Mouse (Mus musculus) v-Abl transformed pro-B cells (cell line): ENCODE data around the gene Brap.
"Not testable (repeated sequence)": the region's sequence is repeated elsewhere in the genome, so short reads cannot be mapped to it uniquely, and the experiment has no call there.

ENCODE experiments used
- in situ Hi-C, 2 experiments: fragments of 400-800 bp; cut with MboI; formaldehyde crosslinking; loops; one replicate each; pipeline ENCODE4 v1.15.1; 2025; ENCODE audit not compliant: unreplicated experiment in 2 of 2

Gene Brap

GRCm38 (mm10) chr5:121667067-121667466 is 6.7 kb downstream of the Brap start:
- in situ Hi-C loops = no loop called here

DNA sequence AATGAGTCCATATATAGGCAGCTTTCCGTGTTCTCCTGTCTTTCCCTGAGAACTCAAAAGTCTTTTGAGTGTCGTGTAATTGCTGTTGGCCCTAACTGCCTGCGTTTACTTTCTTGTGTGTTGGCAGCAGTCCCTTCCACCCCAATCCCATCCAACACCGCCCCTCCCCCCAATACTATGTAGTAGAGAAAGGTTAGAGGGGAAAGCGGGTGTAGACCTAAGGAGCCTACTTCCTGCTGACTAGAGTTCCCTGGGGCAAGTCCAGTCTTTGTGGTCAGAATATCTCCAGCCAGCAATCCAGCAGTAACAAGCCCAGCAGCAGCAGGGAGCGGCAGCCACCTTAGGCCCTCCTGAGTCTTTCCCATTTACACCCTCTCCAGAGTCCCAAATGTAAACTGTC is 8.0 kb downstream of the Brap start:
- in situ Hi-C loops = no loop called here

DNA sequence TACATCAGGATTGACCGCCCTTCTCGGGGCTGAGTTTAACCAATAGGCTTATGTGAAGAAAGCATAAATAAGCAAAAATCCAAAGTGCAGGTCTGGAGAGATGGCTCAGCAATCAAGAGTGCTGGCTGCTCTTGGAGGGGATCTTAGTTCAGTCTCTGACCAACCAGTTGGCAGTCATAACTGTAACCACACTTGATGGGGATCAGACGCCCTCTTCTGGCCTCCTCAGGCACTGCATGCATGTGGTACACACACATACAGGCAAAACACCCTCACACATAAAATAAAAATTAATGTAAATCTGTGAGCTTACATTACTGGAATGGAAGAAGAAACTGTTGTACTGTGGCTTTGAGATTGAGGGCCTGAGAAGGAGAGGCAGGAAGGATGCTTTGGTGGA is 10.0 kb downstream of the Brap start:
- in situ Hi-C loops = no loop called here

GRCm38 (mm10) chr5:121682250-121682649 is 21.9 kb downstream of the Brap start:
- in situ Hi-C loops = no loop called here

GRCm38 (mm10) chr5:121685495-121685894 is 25.1 kb downstream of the Brap start:
- in situ Hi-C loops = no loop called here

DNA sequence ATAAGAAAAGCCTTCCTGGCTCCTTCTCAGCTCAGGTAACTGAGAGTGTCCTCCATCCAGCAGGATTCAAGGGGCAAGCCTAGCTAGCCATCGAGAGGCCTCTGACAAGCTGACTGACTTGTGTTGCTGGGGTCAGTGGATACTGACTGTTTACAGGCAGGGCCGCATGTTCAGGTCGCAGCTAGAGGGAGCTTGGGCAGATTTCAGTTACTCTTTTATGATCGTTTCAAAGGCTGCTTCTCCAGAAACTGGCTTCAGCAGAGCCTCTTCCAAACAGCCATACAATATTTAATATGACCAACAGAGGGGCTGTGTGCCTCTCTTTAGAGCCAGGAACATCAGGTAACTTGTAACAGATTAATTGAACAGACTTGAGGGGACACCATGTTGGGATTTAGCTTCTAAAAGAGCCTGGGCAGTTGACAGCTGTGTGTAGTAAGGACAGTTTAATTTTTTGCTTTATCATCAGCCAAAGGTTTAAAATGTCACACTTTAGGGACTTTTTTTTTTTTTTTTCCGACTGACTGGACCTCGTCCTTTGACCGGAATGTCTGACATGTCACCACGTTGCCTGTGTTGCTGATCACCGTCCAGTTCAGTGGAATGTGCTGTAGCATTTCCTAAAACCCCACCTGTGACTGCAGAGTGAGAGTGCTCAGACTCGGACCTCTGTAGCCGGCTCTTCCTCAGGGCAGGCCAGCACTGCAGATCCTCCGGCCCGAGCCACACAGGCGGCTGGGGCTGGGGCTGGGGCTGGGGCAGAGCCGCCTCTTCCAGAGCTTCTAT is 25.9 kb downstream of the Brap start:
- in situ Hi-C loops = no loop called here

GRCm38 (mm10) chr5:121690482-121691211 is 30.3 kb downstream of the Brap start:
- in situ Hi-C loops = no loop called here

DNA sequence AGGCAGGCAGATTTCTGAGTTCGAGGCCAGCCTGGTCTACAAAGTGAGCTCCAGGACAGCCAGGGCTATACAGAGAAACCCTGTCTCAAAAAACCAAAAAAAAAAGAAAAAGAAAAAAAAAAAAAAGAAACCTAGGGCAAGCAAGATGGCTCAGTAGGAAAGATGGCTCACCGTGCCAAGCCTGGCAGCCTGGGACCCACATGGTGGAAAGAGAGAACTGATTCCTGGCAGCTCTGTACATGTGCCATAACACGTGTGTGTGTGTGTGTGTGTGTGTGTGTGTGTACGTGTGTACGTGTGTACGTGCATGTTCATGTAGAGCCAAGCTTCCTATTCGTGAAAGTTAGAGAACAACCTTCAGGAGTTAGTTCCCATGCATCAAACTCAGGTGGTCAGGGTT is 31.1 kb downstream of the Brap start:
- in situ Hi-C loops = not testable (repeated sequence)

DNA sequence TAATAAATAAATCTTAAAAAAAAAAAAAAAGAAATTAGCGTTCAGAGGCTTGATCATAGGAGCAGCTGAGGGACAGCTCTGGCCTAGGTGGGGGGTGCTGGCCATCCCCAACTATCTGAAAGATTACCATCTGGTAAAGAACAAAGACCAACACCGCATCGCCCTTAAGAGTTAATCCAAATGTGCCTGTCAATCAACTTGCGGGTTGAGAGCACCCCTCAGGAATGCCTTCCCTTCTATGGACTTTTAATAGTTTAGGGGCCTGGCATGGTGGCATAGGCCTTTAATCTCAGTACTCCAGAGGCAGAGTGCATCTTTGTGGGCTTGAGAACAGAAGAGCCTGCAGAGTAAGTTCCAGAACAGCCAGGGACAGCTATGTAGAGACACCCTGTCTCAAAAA is 32.5 kb downstream of the Brap start:
- in situ Hi-C loops = no loop called here

GRCm38 (mm10) chr5:121696761-121697160 is 36.4 kb downstream of the Brap start:
- in situ Hi-C loops = no loop called here

DNA sequence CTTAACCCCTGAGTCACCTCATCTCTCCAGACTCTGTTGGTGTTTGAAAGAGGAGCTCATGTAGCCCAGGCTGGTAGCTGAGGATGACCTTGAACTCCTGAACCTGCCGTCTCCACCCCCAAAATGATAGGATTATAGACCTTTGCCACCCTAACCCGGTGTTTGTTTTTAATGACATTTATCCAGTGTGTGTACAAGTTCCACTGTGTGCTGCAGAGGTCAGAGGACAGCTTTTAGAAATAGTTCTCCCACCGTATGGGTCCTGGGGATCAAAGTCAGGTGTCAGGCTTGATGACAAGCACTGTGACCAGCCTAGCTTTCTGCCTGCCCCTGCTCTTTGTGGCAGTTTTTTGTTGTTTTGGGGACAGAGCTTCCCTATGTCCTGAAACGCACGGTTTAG is 39.5 kb downstream of the Brap start:
- in situ Hi-C loops = no loop called here

GRCm38 (mm10) chr5:121700496-121700895 is 40.1 kb downstream of the Brap start:
- in situ Hi-C loops = no loop called here

GRCm38 (mm10) chr5:121701111-121701769 is 40.9 kb downstream of the Brap start:
- in situ Hi-C loops = no loop called here

GRCm38 (mm10) chr5:121703341-121703740 is 43.0 kb downstream of the Brap start:
- in situ Hi-C loops = no loop called here

DNA sequence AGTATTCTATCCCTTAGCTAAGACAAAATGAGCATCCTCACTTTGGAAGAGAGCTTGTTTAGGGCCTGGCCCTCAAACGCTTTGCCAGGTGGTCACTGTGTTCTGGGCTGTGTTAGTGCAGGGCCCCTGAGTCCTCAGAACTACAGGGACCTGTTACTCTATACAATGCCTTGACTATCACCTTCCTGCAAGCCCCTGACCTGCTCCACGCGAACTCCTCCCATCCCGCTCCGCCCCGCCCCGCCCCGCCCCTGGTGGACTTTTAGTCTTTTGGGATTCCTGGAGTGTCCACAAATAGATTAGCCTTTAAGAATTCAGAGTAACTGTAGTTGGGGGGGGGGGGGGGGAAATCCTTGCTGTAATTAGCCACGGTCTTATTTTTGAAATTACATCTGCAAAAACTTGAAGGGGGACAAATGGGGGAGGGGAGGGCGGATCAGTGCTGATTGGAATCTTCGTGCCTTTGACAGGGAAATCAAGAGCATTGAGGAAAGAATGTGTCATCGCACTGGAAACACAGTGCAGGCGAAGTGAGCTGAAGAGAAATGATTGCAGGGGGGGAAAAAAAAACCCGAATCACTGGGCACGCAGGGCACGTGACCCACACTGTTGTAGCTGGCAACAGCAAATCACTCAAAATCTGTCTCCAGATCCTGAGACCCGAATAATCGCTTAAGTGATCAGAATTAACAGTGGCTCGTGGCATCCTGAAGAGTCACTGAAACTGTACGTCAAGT is 44.3 kb downstream of the Brap start:
- in situ Hi-C loops = no loop called here

- in situ Hi-C loops = no loop called here
These were observed 50.0 kb downstream of the Brap start for GRCm38 (mm10) chr5:121710402-121710801.

GRCm38 (mm10) chr5:121710851-121711173 is 50.4 kb downstream of the Brap start:
- in situ Hi-C loops = no loop called here

GRCm38 (mm10) chr5:121711174-121711927 is 51.0 kb downstream of the Brap start, which contains the start of gene Atxn2:
Gene Atxn2, plus strand, starts transcription at chr5:121711337.
- in situ Hi-C loops = no loop called here

DNA sequence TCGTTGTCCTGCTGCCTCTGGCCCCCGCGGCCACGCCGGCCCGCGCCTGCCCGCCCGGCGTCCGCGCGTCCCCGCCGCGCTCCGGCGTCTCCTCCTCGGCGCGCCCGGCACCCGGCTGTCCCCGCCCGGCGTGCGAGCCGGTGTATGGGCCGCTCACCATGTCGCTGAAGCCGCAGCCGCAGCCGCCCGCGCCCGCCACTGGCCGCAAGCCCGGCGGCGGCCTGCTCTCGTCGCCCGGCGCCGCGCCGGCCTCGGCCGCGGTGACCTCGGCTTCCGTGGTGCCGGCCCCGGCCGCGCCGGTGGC is 51.5 kb downstream of the Brap start:
- in situ Hi-C loops = no loop called here

GRCm38 (mm10) chr5:121712232-121712933 is 52.0 kb downstream of the Brap start:
- in situ Hi-C loops = no loop called here
